Mouse (Mus musculus) liver, embryonic 14.5 days (tissue): Measurements from ENCODE around the gene Tvp23b. TPM values are rescaled to one million over a fixed set of nuclear protein-coding genes. Genes with fewer than 3 reads are reported as not detected.
A peak's percentile ranks its signal among the peaks of the same experiment; 100 is the strongest.

Source experiments
- ATAC-seq: fragments of 200-750 bp; cut with Nextera tagmentation; 2 replicates; pipeline ENCODE4 v1.8.0; 2017; ENCODE audit warnings: moderate number of reproducible peaks, mild to moderate bottlenecking, moderate library complexity; ENCODE audit not compliant: insufficient read depth
- DNase-seq, 3 experiments: peaks; one replicate each; pipeline ENCODE4 v3.0.0-alpha.2; 2012 to 2013; ENCODE audit warnings: low read depth in 3 of 3, low spot score in 3 of 3
- H3K27ac ChIP-seq: fragments of 300-500 bp; sonication (generic); 2 replicates; pipeline ENCODE4 v1.5.1; 2014; ENCODE audit warnings: moderate library complexity, mild to moderate bottlenecking, control low read depth, inconsistent platforms
- H3K27me3 ChIP-seq: fragments of 300-500 bp; sonication (generic); 2 replicates; pipeline ENCODE4 v1.6.1; 2014; ENCODE audit warnings: mild to moderate bottlenecking, low read length, moderate library complexity; ENCODE audit not compliant: control insufficient read depth, insufficient read depth
- H3K36me3 ChIP-seq: fragments of 300-500 bp; sonication (generic); replicated peaks from 2 replicates; pipeline ENCODE4 v1.6.1; 2014; ENCODE audit warnings: low read depth; ENCODE audit not compliant: control insufficient read depth, insufficient read depth
- H3K4me1 ChIP-seq, 2 experiments: fragments of 200-500 bp in 1 of 2; fragments of 300-500 bp in 1 of 2; sonication (generic) in 1 of 2; replicated peaks; 2 replicates each; pipeline ENCODE4 v1.6.1; 2012 to 2014; ENCODE audit warnings: antibody characterized with exemption in 1 of 2, inconsistent platforms in 1 of 2, low read length in 1 of 2; ENCODE audit not compliant: control insufficient read depth in 2 of 2, insufficient read depth in 2 of 2
- H3K4me2 ChIP-seq: fragments of 300-500 bp; sonication (generic); 2 replicates; pipeline ENCODE4 v1.6.1; 2014; ENCODE audit warnings: low read depth, mild to moderate bottlenecking, control low read depth, moderate library complexity
- H3K4me3 ChIP-seq, 2 experiments: fragments of 200-500 bp in 1 of 2; fragments of 300-500 bp in 1 of 2; sonication (generic) in 1 of 2; 2 replicates each; pipeline ENCODE4 v1.5.1; 2012 to 2014; ENCODE audit warnings: low read depth in 2 of 2, low read length in 2 of 2, mild to moderate bottlenecking in 2 of 2, control low read depth in 1 of 2, inconsistent platforms in 1 of 2, moderate library complexity in 1 of 2; ENCODE audit not compliant: insufficient read depth in 1 of 2
- H3K9ac ChIP-seq: fragments of 300-500 bp; sonication (generic); replicated peaks from 2 replicates; pipeline ENCODE4 v1.6.1; 2014; ENCODE audit warnings: mild to moderate bottlenecking, control low read depth, moderate library complexity
- H3K9me3 ChIP-seq: fragments of 300-500 bp; sonication (generic); 2 replicates; pipeline ENCODE4 v1.6.1; 2016; ENCODE audit warnings: low read length, mixed read lengths; ENCODE audit not compliant: control insufficient read depth
- CTCF ChIP-seq: IDR thresholded peaks from 2 replicates; pipeline ENCODE4 v1.5.1; 2016; ENCODE audit warnings: antibody characterized with exemption, low read depth, control low read depth
- EP300 ChIP-seq: IDR thresholded peaks from 2 replicates; pipeline ENCODE4 v1.6.1; 2016; ENCODE audit warnings: antibody characterized with exemption, low read depth
- WGBS: fragments of 180-500 bp; shearing (Covaris S2); extraction: QIAGEN DNeasy Blood & Tissue Kit; methylation state at CpG from one replicate; pipeline ENCODE4 v1.1.7; 2014; ENCODE audit not compliant: insufficient replicate concordance; 5-methylcytosine and 5-hydroxymethylcytosine counted together
- polyA plus RNA-seq, 2 experiments: library from polyadenylated mRNA; depleted of rRNA in 1 of 2; stranded (reverse) in 1 of 2; unstranded in 1 of 2; fragments of >200 nt; fragmentation: Nextera tagmentation in 1 of 2; extraction: Ambion mirVana in 1 of 2; gene quantifications; 2 replicates each; pipeline versions ENCODE4 v1.2.1 to v1.2.3; 2012 to 2014

The Tvp23b gene
- polyA plus RNA-seq, 2 experiments: 12.9 to 25.3 TPM

- Histone ChIP-seq H3K27me3 (no peaks in the 10 kb centered on the region), H3K27ac (no peak overlapping the region), H3K4me2 (no peak overlapping the region), H3K9ac (no peak overlapping the region), H3K4me1 (peaks cover 0 to 16% of the 10 kb centered on the region in 2 experiments; a peak in 3 of 4 replicates), H3K4me3 (no peak overlapping the region), H3K9me3 (no peaks in the 10 kb centered on the region), H3K36me3 (no peaks in the 10 kb centered on the region)
- DNase-seq (peak; percentile 37 to 59 (median 38)), ATAC-seq (peak; percentile 91)
- 10% methylated on average over 3 of the region's 3 CpGs for WGBS
- TF ChIP-seq EP300 (peak; percentile 56; the same call in 1 of the 2 replicates), CTCF (no peak; the same call in 1 of the 2 replicates)
These were observed 50.5 kb downstream of the Tvp23b start for GRCm38 (mm10) chr11:62929799-62930198.

GRCm38 (mm10) chr11:62930574-62930973, 51.3 kb downstream of the Tvp23b start:
- no peak overlapping the region for H3K4me3 ChIP-seq
- DNase-seq: no peak
- no peak for ATAC-seq
- no peak for TF ChIP-seq CTCF
- no peak for TF ChIP-seq EP300
- no peak overlapping the region for H3K4me2 ChIP-seq
- WGBS: 27% methylated on average over 4 of the region's 4 CpGs
- no peaks in the 10 kb centered on the region for H3K9me3 ChIP-seq
- H3K9ac ChIP-seq: no peak overlapping the region
- H3K27me3 ChIP-seq: no peaks in the 10 kb centered on the region
- peaks cover 0 to 16% of the 10 kb centered on the region in 2 experiments; a peak in 3 of 4 replicates for H3K4me1 ChIP-seq
- H3K27ac ChIP-seq: no peak overlapping the region
- no peaks in the 10 kb centered on the region for H3K36me3 ChIP-seq

GRCm38 (mm10) chr11:62931141-62931540, 51.9 kb downstream of the Tvp23b start:
- Histone ChIP-seq H3K9me3 (no peaks in the 10 kb centered on the region), H3K4me3 (no peak overlapping the region), H3K27me3 (no peaks in the 10 kb centered on the region), H3K9ac (no peak overlapping the region), H3K4me1 (peaks cover 0 to 16% of the 10 kb centered on the region in 2 experiments; a peak in 3 of 4 replicates), H3K4me2 (no peak overlapping the region), H3K27ac (no peak overlapping the region), H3K36me3 (no peaks in the 10 kb centered on the region)
- ATAC-seq: no peak
- 66% methylated on average over 5 of the region's 5 CpGs for WGBS
- TF ChIP-seq CTCF (no peak), EP300 (no peak)
- no peak for DNase-seq

- H3K4me3 ChIP-seq: no peak overlapping the region
- no peak for DNase-seq
- H3K9ac ChIP-seq: no peak overlapping the region
- TF ChIP-seq CTCF (no peak; the same call in 1 of the 2 replicates), EP300 (no peak)
- 74% methylated on average over 9 of the region's 9 CpGs for WGBS
- ATAC-seq: no peak
- H3K4me2 ChIP-seq: no peak overlapping the region
- H3K27ac ChIP-seq: no peak overlapping the region
- no peaks in the 10 kb centered on the region for H3K9me3 ChIP-seq
- peaks cover 0 to 16% of the 10 kb centered on the region in 2 experiments; a peak in 3 of 4 replicates for H3K4me1 ChIP-seq
- no peaks in the 10 kb centered on the region for H3K36me3 ChIP-seq
- H3K27me3 ChIP-seq: no peaks in the 10 kb centered on the region
These were observed 53.8 kb downstream of the Tvp23b start for GRCm38 (mm10) chr11:62933099-62933498.

GRCm38 (mm10) chr11:62934795-62935514, 55.7 kb downstream of the Tvp23b start:
- Histone ChIP-seq H3K4me3 (no peak overlapping the region), H3K9me3 (no peaks in the 10 kb centered on the region), H3K36me3 (no peaks in the 10 kb centered on the region), H3K9ac (no peak overlapping the region), H3K4me2 (no peak overlapping the region), H3K27me3 (no peaks in the 10 kb centered on the region), H3K27ac (no peak overlapping the region), H3K4me1 (peaks cover 0 to 9% of the 10 kb centered on the region in 2 experiments; a peak in 3 of 4 replicates)
- ATAC-seq: no peak
- no peak for TF ChIP-seq EP300
- TF ChIP-seq CTCF: no peak
- DNase-seq: no peak
- WGBS: 59% methylated on average over 11 of the region's 11 CpGs
